In the genomic region with DNA sequence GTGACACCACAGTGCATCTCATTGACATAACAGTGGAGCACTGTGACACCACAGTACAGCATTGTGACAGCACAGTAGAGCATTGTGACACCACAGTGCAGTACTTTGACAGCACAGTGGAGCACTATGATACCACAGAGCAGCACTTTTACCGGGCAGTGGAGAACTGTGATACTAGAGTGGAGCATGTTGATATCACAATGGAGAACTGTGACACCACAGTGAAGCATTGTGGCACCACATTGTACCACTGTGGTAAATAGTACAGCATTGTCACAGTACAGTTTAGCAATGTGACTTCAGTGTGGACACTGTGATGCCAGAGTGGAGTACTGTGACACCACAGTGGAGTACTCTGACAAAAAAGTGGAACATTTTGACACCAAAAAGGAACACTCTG, we compare ENCODE assay signal across 20 mouse cellular contexts.
DNase-seq lines count a peak whose midpoint lies in the region; ATAC-seq and TF ChIP-seq lines count a peak whose summit lies in the region.
"Had no signal": no experiment of that assay in that cellular context is flagged by ENCODE, and none has a peak within 500 bp of the region (broad histone marks: within the 10 kb centered on the region; RNA-seq: fewer than 3 reads in every experiment).

No protein-coding gene starts in this region.

- H3K27me3 ChIP-seq in forebrain, embryonic 11.5 days (ENCODE audit: control insufficient read depth, insufficient read depth, low read length): no peaks in the 10 kb centered on the region
- H3K27me3 ChIP-seq in forebrain, embryonic 10.5 days (ENCODE audit: poor library complexity, severe bottlenecking): no peaks in the 10 kb centered on the region
- no peaks in the 10 kb centered on the region for H3K27me3 ChIP-seq in heart, embryonic 12.5 days (replicated peaks)
- H3K27me3 ChIP-seq in liver, postnatal 0 days (ENCODE audit: insufficient read depth, low read length): no peaks in the 10 kb centered on the region
- H3K27me3 ChIP-seq: forebrain, embryonic 12.5 days; forebrain, embryonic 15.5 days; heart, embryonic 13.5 days had no signal

- no peak overlapping the region for H3K4me2 ChIP-seq in forebrain, embryonic 11.5 days (ENCODE audit: low read depth, low read length, severe bottlenecking)
- no peak overlapping the region for H3K4me2 ChIP-seq in heart, embryonic 12.5 days
- H3K4me2 ChIP-seq in liver, postnatal 0 days (ENCODE audit: low read depth, low read length): no peak overlapping the region
- H3K4me2 ChIP-seq: forebrain, embryonic 12.5 days; forebrain, embryonic 15.5 days; heart, embryonic 13.5 days; hindbrain, embryonic 14.5 days had no signal

- H3K4me1 ChIP-seq in forebrain, embryonic 11.5 days (replicated peaks; ENCODE audit: control insufficient read depth, insufficient read depth, low read length): no peaks in the 10 kb centered on the region
- no peaks in the 10 kb centered on the region for H3K4me1 ChIP-seq in forebrain, embryonic 10.5 days
- H3K4me1 ChIP-seq in heart, embryonic 12.5 days (replicated peaks): no peaks in the 10 kb centered on the region
- no peaks in the 10 kb centered on the region for H3K4me1 ChIP-seq in liver, postnatal 0 days (ENCODE audit: insufficient read depth)
- H3K4me1 ChIP-seq: forebrain, embryonic 12.5 days; forebrain, embryonic 15.5 days; heart, embryonic 13.5 days; hindbrain, embryonic 10.5 days had no signal

- no peak overlapping the region for H3K4me3 ChIP-seq in forebrain, embryonic 11.5 days (ENCODE audit: low read depth, low read length)
- no peak overlapping the region for H3K4me3 ChIP-seq in forebrain, embryonic 10.5 days
- no peak overlapping the region for H3K4me3 ChIP-seq in heart, embryonic 12.5 days
- H3K4me3 ChIP-seq in liver, postnatal 0 days (ENCODE audit: low read depth, low read length): no peak overlapping the region
- H3K4me3 ChIP-seq: forebrain, embryonic 12.5 days; forebrain, embryonic 15.5 days; heart, embryonic 13.5 days; hindbrain, embryonic 10.5 days had no signal

- no peak overlapping the region for H3K27ac ChIP-seq in forebrain, embryonic 11.5 days (ENCODE audit: low read depth, low read length)
- no peak overlapping the region for H3K27ac ChIP-seq in forebrain, embryonic 10.5 days
- no peak overlapping the region for H3K27ac ChIP-seq in heart, embryonic 12.5 days (ENCODE audit: poor library complexity, severe bottlenecking)
- no peak overlapping the region for H3K27ac ChIP-seq in liver, postnatal 0 days (ENCODE audit: low read depth)
- H3K27ac ChIP-seq: forebrain, embryonic 12.5 days; forebrain, embryonic 15.5 days; heart, embryonic 13.5 days; hindbrain, embryonic 10.5 days; hindbrain, embryonic 14.5 days; hindbrain, postnatal 0 days had no signal

- DNase-seq in forebrain, embryonic 11.5 days (ENCODE audit: low spot score): peak; percentile 30
- DNase-seq in forebrain, embryonic 10.5 days (ENCODE audit: extremely low spot score, low spot score): no peak
- DNase-seq in heart, postnatal 4 days: peak; percentile 1
- peak; percentile 4 for DNase-seq in liver, postnatal 0 days
- DNase-seq in liver: no peak
- DNase-seq in ZHBTc4 (ENCODE audit: low read depth, low spot score): peak; percentile 1
- DNase-seq: adrenal gland, postnatal 10 days; adrenal gland, postnatal 36 days; cerebellum, adult 18-20 months; cerebellum, adult 9-10 months; cerebellum, postnatal 14 days; gastrocnemius, postnatal 25 days had no signal

- WGBS in forebrain, embryonic 11.5 days: 77% methylated on average over 1 of the region's 1 CpGs
- 90% methylated on average over 1 of the region's 1 CpGs for WGBS in forebrain, embryonic 10.5 days
- WGBS in heart, embryonic 12.5 days: 78% methylated on average over 1 of the region's 1 CpGs
- 86% methylated on average over 1 of the region's 1 CpGs for WGBS in liver, postnatal 0 days (ENCODE audit: insufficient replicate concordance)

- H3K36me3 ChIP-seq in forebrain, embryonic 11.5 days (ENCODE audit: control insufficient read depth, insufficient read depth, low read length): no peaks in the 10 kb centered on the region
- no peaks in the 10 kb centered on the region for H3K36me3 ChIP-seq in forebrain, embryonic 10.5 days (replicated peaks)
- no peaks in the 10 kb centered on the region for H3K36me3 ChIP-seq in heart, embryonic 12.5 days
- no peaks in the 10 kb centered on the region for H3K36me3 ChIP-seq in liver, postnatal 0 days (replicated peaks; ENCODE audit: insufficient read depth, low read length)
- H3K36me3 ChIP-seq: forebrain, embryonic 12.5 days; forebrain, embryonic 15.5 days; heart, embryonic 13.5 days; hindbrain, embryonic 10.5 days had no signal

- no peak for TF ChIP-seq EP300 in liver, postnatal 0 days (IDR thresholded peaks at IDR 0.05; ENCODE audit: low read depth)

- no peak for ATAC-seq in forebrain, embryonic 11.5 days (replicated peaks; ENCODE audit: low FRiP score)
- ATAC-seq in heart, embryonic 12.5 days (ENCODE audit: insufficient number of reproducible peaks, low FRiP score): no peak
- no peak for ATAC-seq in liver, postnatal 0 days
- ATAC-seq: forebrain, embryonic 15.5 days; hindbrain, postnatal 0 days; inflammation-experienced regulatory T-cells, adult 6 months had no signal

- H3K9ac ChIP-seq in forebrain, embryonic 11.5 days (ENCODE audit: low read length): no peak overlapping the region
- H3K9ac ChIP-seq in heart, embryonic 12.5 days: no peak overlapping the region
- no peak overlapping the region for H3K9ac ChIP-seq in liver, postnatal 0 days (replicated peaks)
- H3K9ac ChIP-seq: forebrain, embryonic 12.5 days; forebrain, embryonic 15.5 days; heart, embryonic 13.5 days; hindbrain, embryonic 14.5 days had no signal

- peaks cover 56% of the 10 kb centered on the region for H3K9me3 ChIP-seq in forebrain, embryonic 11.5 days (ENCODE audit: control insufficient read depth, low read length)
- H3K9me3 ChIP-seq in forebrain, embryonic 10.5 days: peaks cover 80% of the 10 kb centered on the region
- peaks cover 80% of the 10 kb centered on the region for H3K9me3 ChIP-seq in heart, embryonic 12.5 days (replicated peaks)
- H3K9me3 ChIP-seq in liver, postnatal 0 days (ENCODE audit: low read length): peaks cover 8% of the 10 kb centered on the region; the same call in 1 of the 2 replicates

- TF ChIP-seq CTCF in liver, postnatal 0 days (IDR thresholded peaks at IDR 0.05; ENCODE audit: low read depth): no peak

Comparison
In these comparisons a context has a peak if more than half of its experiments do, and no peak if none do; other contexts are left out.
1. DNase-seq: peak in forebrain, embryonic 11.5 days (single experiment), heart, postnatal 4 days (single experiment), liver, postnatal 0 days (single experiment) and ZHBTc4 (single experiment); none in forebrain, embryonic 10.5 days (single experiment) and liver (single experiment).